Mouse (Mus musculus) B cell, adult 2 months (primary cell): Measurements from ENCODE around the gene Trpt1.

ENCODE experiments used
- DNase-seq, 2 experiments: peaks; one replicate each; pipeline ENCODE4 v3.0.0; 2022

Gene Trpt1

GRCm38 (mm10) chr19:6996006-6996405 lies at the start of gene Trpt1, which contains the start of gene Nudt22:
Trpt1 (plus strand) TSS chr19:6996131.
Nudt22 (minus strand) TSS chr19:6996117.
- DNase-seq, result peak; percentile 58 to 59

DNA sequence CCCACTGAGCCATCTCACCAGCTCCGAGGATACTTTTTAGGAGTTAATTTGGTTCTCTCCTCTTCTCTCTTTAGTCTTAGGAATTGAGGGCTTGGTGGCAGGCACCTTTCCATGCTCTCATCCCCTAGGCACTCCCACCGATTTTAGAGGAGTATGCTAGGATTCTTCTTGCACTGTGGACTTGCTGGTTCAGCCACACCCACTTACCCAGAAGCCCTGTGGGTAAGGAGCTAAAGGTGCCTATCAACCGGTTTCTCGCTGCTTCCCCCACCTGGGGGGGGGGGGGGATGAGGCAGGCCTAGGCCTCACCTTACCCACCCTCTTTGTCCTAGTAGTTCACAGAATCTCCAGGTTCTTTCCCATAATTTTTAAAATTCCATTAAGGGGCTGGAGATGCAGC lies 48.2 kb upstream of the Trpt1 start:
- no peak for DNase-seq

- DNase-seq, result no peak
Measured at GRCm38 (mm10) chr19:6948186-6948585, 47.7 kb upstream of the Trpt1 start.

DNA sequence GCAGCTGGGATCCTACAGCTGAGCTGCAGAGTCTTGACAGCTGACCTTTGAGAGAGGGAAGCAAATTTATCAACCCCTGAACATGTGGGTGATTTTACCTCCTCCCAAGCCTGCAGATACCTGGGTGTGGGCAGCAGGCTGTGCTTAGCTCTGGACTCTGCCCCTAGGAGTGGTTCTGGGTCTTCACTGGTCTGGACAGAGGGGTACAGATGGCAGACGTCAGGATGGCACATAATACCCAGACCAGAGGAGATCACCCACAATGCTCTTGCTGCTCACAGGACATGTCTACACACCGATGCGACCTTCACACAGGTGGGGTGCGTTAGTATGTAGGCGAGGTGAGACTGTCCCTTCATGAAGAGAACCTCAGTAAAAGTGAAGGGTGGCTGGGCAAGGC lies 46.4 kb upstream of the Trpt1 start:
- no peak for DNase-seq

DNA sequence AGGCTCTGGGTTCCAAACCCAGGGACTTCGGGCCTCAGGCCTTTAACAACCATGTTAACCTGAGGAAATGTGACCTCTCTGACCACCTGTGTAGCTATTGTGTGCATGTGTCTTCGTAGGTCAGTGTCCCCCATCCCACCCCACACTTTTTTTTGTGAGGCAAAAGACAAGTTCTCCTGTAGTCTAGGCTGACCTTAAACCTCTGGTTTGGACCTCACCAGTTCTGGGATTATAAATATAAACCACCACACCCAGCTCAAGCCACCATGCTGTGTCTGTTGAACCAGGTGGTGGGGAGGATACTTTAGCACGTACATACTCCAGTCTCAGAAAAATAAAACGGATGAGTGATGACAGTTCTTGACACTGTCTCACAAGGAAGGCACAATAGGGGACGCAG lies 46.0 kb upstream of the Trpt1 start:
- DNase-seq, result no peak

DNA sequence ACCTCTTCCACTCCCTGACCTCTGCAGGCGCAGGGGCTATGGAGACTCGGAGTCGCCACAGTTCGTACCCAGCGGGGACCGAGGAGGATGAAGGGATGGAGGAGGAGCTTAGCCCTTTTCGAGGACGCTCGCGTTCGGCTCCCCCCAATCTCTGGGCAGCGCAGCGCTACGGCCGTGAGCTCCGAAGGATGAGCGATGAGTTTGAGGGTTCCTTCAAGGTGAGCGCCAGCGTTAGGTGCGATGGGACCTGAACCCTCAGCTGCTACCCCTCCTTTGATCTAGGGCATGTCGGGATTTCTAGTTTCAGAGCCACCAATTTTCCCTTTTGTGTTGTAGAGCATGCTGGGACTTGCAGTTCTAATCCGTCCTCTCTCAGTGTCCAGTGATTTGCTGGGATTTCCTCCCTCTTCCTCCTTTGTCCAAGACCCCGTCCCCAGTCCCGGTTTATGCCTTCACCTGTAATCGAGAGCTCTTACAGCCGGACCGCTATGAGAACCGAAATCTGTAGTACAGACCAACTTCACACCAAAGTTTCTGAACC lies 45.2 kb upstream of the Trpt1 start:
- DNase-seq, result peak in 1 of 2 experiments; percentile 29

DNA sequence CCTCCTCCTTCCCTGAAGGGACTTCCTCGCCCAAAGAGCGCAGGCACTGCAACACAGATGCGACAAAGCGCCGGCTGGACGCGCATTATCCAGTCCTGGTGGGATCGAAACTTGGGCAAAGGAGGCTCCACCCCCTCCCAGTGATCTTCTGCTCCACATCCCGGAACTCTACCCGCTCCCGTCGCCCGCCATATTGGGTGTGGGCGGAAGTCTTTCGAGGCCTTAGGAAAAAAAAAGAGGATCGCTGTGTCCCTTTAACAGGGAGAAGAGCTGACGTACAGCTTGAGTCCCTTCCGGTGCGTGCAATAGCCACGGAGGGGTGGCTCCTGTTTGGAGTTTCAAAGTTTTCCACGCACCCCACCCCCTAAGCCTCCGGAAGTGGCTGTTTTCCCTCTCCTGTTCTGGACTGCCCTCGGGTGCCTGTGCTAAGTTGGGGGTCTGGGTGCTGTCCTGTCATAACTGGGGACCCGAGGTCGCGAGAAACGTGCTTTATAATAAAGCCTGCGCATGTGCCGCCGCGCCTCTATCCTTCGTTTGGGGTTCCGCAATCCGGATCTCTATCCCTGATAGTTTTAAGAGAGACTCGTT lies 44.5 kb upstream of the Trpt1 start:
- DNase-seq, result peak; percentile 64 to 68

GRCm38 (mm10) chr19:6951994-6952711 lies 43.8 kb upstream of the Trpt1 start:
- DNase-seq, result peak; percentile 41 to 48

GRCm38 (mm10) chr19:6952712-6953037 lies 43.3 kb upstream of the Trpt1 start:
- DNase-seq, result no peak

DNA sequence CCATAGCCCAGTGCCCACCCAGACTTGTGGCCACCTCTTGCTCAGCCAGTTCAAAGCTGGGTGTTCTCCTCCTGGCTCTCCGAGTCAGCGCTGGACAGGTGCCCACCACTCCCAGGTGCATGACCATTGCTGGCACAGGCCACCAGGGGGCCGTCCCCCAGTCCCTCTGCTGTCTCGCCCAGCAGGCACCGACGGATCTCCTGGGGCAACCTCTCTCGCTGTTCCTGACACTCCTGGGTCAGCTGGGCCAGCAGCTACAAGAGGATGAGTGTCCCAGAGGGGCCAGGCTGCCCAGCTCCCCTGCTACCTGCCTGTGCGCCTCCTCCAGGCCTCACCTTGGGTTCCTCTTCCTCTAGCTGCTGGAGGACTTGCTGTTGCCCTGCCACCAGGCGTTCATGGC lies 41.9 kb upstream of the Trpt1 start:
- peak; percentile 43 to 50 for DNase-seq

GRCm38 (mm10) chr19:6955424-6955823 lies 40.5 kb upstream of the Trpt1 start:
- no peak for DNase-seq

- no peak for DNase-seq
Measured at GRCm38 (mm10) chr19:6956461-6956860, 39.5 kb upstream of the Trpt1 start.

- DNase-seq, result peak; percentile 30 to 36
Measured at GRCm38 (mm10) chr19:6968491-6969271, 27.2 kb upstream of the Trpt1 start.

- no peak for DNase-seq
Measured at GRCm38 (mm10) chr19:6969291-6969664, 26.7 kb upstream of the Trpt1 start.

DNA sequence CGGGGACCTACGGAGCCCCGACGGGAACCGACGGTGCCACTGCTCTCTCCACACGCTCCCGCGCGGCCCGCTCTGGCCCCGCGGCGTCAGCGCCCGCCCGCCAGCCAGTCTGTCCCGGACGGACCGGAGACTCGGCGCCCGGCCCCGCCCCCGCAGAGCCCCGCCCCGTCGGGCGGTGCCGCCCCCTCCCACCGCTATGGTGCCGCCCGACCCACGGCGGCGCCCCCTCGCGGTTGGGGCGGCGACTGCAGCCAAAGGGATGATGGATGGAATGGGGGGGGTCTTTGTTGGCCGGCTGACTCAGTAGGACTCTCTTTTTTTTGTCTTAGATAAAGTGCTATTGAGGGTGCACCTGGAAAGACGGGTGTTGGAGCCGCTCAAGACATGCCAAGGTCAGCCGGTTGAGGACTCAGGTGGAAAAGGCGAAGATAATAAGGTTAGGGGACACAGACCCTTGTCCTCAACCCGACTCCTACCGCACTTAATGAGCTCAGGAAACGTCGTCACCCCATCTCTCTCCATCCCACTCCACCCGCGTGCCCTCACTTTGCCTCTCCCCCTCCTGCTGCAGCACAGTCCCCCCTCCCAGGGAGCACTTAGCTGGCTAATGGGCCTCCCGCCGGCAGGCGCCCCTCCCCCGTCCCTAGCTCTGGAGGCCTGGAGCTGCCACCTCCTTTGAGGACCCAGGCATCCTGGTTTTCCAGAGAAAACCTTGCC lies 26.1 kb upstream of the Trpt1 start:
- DNase-seq, result peak; percentile 83 to 88

GRCm38 (mm10) chr19:6970460-6971085 lies 25.4 kb upstream of the Trpt1 start:
- no peak for DNase-seq

- no peak for DNase-seq
Measured at GRCm38 (mm10) chr19:6971644-6972043, 24.3 kb upstream of the Trpt1 start.

DNA sequence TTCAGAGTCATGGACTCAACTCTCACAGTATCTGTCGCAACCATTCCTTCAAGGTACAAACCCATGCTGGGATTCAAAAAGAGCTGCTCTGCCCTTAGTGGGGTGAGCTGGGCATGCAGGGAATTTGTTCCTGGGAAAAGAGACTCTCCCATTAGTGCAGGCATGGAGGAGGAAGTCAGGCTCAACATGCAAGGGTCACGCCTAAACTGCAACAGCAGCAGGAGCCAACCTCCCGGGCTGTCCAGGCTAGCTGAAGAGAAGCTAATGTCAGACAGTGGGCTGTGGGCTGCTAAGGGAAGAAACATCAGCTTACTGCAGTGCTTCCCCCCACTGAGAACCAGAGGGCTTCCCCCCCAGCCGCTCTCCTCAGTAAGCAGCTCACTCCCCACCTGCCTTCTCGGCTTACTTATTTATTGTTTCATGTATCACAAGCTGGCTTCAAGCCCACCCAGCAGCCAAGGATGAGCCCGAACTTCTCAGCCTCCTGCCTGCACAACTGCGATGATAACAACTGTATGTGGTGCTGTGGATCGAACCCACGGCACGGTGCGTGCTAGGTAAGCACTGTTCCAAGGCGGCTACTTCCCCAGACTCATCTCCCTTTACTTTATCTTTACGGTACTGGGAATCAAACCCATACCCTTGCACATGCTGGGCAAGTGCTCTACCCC lies 23.5 kb upstream of the Trpt1 start:
- DNase-seq, result no peak

GRCm38 (mm10) chr19:6973581-6974190 lies 22.2 kb upstream of the Trpt1 start:
- DNase-seq, result no peak

- DNase-seq, result peak; percentile 78 to 80
Measured at GRCm38 (mm10) chr19:6974211-6975205, 21.4 kb upstream of the Trpt1 start, which contains the start of gene Ppp1r14b. Ppp1r14b (plus strand) TSS chr19:6974968.
